Mouse (Mus musculus) liver, embryonic 12.5 days (tissue): ENCODE measurements around the gene Bola1. TPM values are rescaled to one million over a fixed set of nuclear protein-coding genes. Genes with fewer than 3 reads are reported as not detected.
"Not testable (repeated sequence)": the region's sequence is repeated elsewhere in the genome, so short reads cannot be mapped to it uniquely, and the experiment has no call there.

ENCODE experiments used
- ATAC-seq: fragments of 200-750 bp; cut with Nextera tagmentation; 2 replicates; pipeline ENCODE4 v1.8.0; 2017; ENCODE audit warnings: moderate number of reproducible peaks, mild to moderate bottlenecking, moderate library complexity
- H3K27ac ChIP-seq: fragments of 300-500 bp; sonication (generic); 2 replicates; pipeline ENCODE4 v1.5.1; 2016; ENCODE audit warnings: mild to moderate bottlenecking
- H3K27me3 ChIP-seq: fragments of 300-500 bp; sonication (generic); replicated peaks from 2 replicates; pipeline ENCODE4 v1.6.1; 2016; ENCODE audit warnings: mild to moderate bottlenecking, moderate library complexity
- H3K36me3 ChIP-seq: fragments of 300-500 bp; sonication (generic); 2 replicates; pipeline ENCODE4 v1.6.1; 2016; ENCODE audit warnings: mild to moderate bottlenecking, moderate library complexity
- H3K4me1 ChIP-seq: fragments of 300-500 bp; sonication (generic); 2 replicates; pipeline ENCODE4 v1.6.1; 2016
- H3K4me2 ChIP-seq: fragments of 300-500 bp; sonication (generic); 2 replicates; pipeline ENCODE4 v1.6.1; 2016; ENCODE audit warnings: mild to moderate bottlenecking, moderate library complexity
- H3K4me3 ChIP-seq: fragments of 300-500 bp; sonication (generic); 2 replicates; pipeline ENCODE4 v1.5.1; 2016; ENCODE audit warnings: mild to moderate bottlenecking, moderate library complexity
- H3K9ac ChIP-seq: fragments of 300-500 bp; sonication (generic); 2 replicates; pipeline ENCODE4 v1.6.1; 2016; ENCODE audit warnings: mild to moderate bottlenecking, moderate library complexity
- H3K9me3 ChIP-seq: fragments of 300-500 bp; sonication (generic); replicated peaks from 2 replicates; pipeline ENCODE4 v1.6.1; 2016; ENCODE audit warnings: mild to moderate bottlenecking, moderate library complexity
- WGBS: fragments of 180-500 bp; shearing (Covaris S2); methylation state at CpG from one replicate; pipeline ENCODE4 v1.1.7; 2016; ENCODE audit not compliant: insufficient replicate concordance; 5-methylcytosine and 5-hydroxymethylcytosine counted together
- polyA plus RNA-seq: library from polyadenylated mRNA; unstranded; fragments of >200 nt; fragmentation: Nextera tagmentation; extraction: Ambion mirVana; gene quantifications from 2 replicates; pipeline ENCODE4 v1.2.1, GENCODE M21; 2016

The Bola1 gene
- polyA plus RNA-seq, 1 experiment from 2014 or later: 57.4 TPM

- Histone ChIP-seq H3K9ac (peak overlapping the region; percentile 24; the same call in 1 of the 2 replicates), H3K27me3 (peaks cover 40% of the 10 kb centered on the region), H3K9me3 (no peaks in the 10 kb centered on the region), H3K4me2 (peak overlapping the region; percentile 76), H3K4me1 (peaks cover 26% of the 10 kb centered on the region), H3K27ac (no peak overlapping the region), H3K4me3 (0 out of 2 replicates have a peak overlapping the region, but pooled peaks have one; percentile 52), H3K36me3 (peaks cover 20% of the 10 kb centered on the region)
- WGBS: 46% methylated on average over 12 of the region's 12 CpGs
- ATAC-seq: no peak
Observed at GRCm38 (mm10) chr3:96181510-96182381, 37.8 kb downstream of the Bola1 start.

- H3K4me3 ChIP-seq: peak within 1 kb of the TSS; percentile 52
- H3K36me3 ChIP-seq: peaks cover 28% of the 10 kb centered on the region
- no peaks in the 10 kb centered on the region for H3K9me3 ChIP-seq
- 3% methylated on average over 15 of the region's 23 CpGs for WGBS
- H3K27ac ChIP-seq: no peak within 1 kb of the TSS
- peaks cover 40% of the 10 kb centered on the region for H3K27me3 ChIP-seq
- no peak for ATAC-seq
- peak within 1 kb of the TSS; percentile 61 for H3K9ac ChIP-seq
- H3K4me1 ChIP-seq: peaks cover 33% of the 10 kb centered on the region
- peak within 1 kb of the TSS; percentile 76 for H3K4me2 ChIP-seq
Observed at GRCm38 (mm10) chr3:96180727-96181477, 38.6 kb downstream of the Bola1 start, which contains the start of gene Sv2a. Gene Sv2a, plus strand, starts transcription at chr3:96181151.

DNA sequence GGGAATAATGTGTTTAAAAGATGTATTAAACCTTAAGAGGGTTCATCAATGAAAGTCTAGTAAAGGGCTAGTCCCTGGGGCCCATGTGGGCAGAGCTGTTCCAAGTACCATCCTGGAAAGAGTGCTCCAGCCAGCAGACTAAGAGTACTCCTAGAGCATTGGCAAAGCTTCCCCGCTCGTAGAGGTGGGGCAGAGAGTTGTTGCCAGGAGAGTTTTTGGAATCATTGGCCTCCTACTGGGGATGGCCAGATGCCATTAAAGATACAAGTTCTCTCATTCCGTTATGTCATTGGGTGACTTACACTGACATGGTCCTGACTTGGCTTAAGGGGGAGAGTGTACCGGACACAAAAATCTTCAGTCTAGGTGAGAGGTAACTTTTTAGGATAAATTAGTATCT lies 40.0 kb downstream of the Bola1 start:
- no peak overlapping the region for H3K27ac ChIP-seq
- ATAC-seq: no peak
- H3K27me3 ChIP-seq: peaks cover 28% of the 10 kb centered on the region
- peaks cover 42% of the 10 kb centered on the region for H3K36me3 ChIP-seq
- H3K9ac ChIP-seq: no peak overlapping the region
- WGBS: 74% methylated on average over 4 of the region's 4 CpGs
- no peaks in the 10 kb centered on the region for H3K9me3 ChIP-seq
- H3K4me3 ChIP-seq: no peak overlapping the region
- no peak overlapping the region for H3K4me2 ChIP-seq
- H3K4me1 ChIP-seq: peaks cover 42% of the 10 kb centered on the region

DNA sequence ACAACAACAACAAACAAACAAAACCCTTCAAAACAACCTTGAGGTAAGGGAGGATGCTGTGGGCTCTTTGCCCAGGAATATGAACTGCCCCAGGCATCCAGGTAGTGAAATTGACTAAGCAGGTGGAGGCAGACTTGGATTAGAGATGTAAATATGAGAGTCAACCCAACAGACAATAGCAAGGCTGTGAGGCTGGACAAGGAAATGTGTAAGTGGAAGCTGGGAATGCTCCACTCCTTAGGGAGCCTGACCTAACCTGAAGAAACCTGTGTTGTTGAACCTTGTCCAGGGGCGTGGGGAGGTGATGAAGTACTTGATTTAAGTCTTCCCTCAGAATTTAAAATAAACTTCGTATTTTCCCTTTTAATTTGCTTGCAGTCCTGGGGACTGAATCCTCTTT lies 40.6 kb downstream of the Bola1 start:
- Histone ChIP-seq H3K36me3 (peaks cover 48% of the 10 kb centered on the region), H3K9me3 (no peaks in the 10 kb centered on the region), H3K4me1 (peaks cover 48% of the 10 kb centered on the region), H3K9ac (no peak overlapping the region), H3K4me3 (no peak overlapping the region), H3K27ac (no peak overlapping the region), H3K27me3 (peaks cover 28% of the 10 kb centered on the region), H3K4me2 (no peak overlapping the region)
- ATAC-seq: no peak
- WGBS: 72% methylated on average over 2 of the region's 2 CpGs

GRCm38 (mm10) chr3:96178427-96178826 lies 41.1 kb downstream of the Bola1 start:
- H3K4me3 ChIP-seq: no peak overlapping the region
- H3K27ac ChIP-seq: no peak overlapping the region
- peaks cover 53% of the 10 kb centered on the region for H3K4me1 ChIP-seq
- ATAC-seq: no peak
- no peaks in the 10 kb centered on the region for H3K9me3 ChIP-seq
- no peak overlapping the region for H3K4me2 ChIP-seq
- no peak overlapping the region for H3K9ac ChIP-seq
- peaks cover 53% of the 10 kb centered on the region for H3K36me3 ChIP-seq
- WGBS: 76% methylated on average over 4 of the region's 4 CpGs
- peaks cover 28% of the 10 kb centered on the region for H3K27me3 ChIP-seq

GRCm38 (mm10) chr3:96175251-96175650 lies 44.3 kb downstream of the Bola1 start:
- no peaks in the 10 kb centered on the region for H3K9me3 ChIP-seq
- peaks cover 46% of the 10 kb centered on the region for H3K4me1 ChIP-seq
- peak overlapping the region; percentile 91; the same call in 1 of the 2 replicates for H3K4me2 ChIP-seq
- WGBS: 86% methylated on average over 6 of the region's 6 CpGs
- no peak for ATAC-seq
- no peak overlapping the region for H3K9ac ChIP-seq
- no peak overlapping the region for H3K27ac ChIP-seq
- peaks cover 58% of the 10 kb centered on the region for H3K36me3 ChIP-seq
- no peak overlapping the region for H3K4me3 ChIP-seq
- 0 out of 2 replicates have a peak, but pooled peaks cover under 1% of the 10 kb centered on the region for H3K27me3 ChIP-seq

GRCm38 (mm10) chr3:96174042-96174441 lies 45.5 kb downstream of the Bola1 start:
- H3K9me3 ChIP-seq, H3K27me3 ChIP-seq, ATAC-seq: not testable (repeated sequence)
- Histone ChIP-seq H3K4me1 (peaks cover 44% of the 10 kb centered on the region), H3K4me3 (peak overlapping the region; percentile 83), H3K9ac (peak overlapping the region; percentile 93), H3K4me2 (peak overlapping the region; percentile 91), H3K36me3 (peaks cover 65% of the 10 kb centered on the region), H3K27ac (0 out of 2 replicates have a peak overlapping the region, but pooled peaks have one; percentile 14)
- 84% methylated on average over 4 of the region's 4 CpGs for WGBS

- ATAC-seq: no peak
- H3K4me2 ChIP-seq: peak overlapping the region; percentile 91
- WGBS: 20% methylated on average over 7 of the region's 7 CpGs
- peaks cover 58% of the 10 kb centered on the region for H3K36me3 ChIP-seq
- peak overlapping the region; percentile 83 for H3K4me3 ChIP-seq
- H3K9me3 ChIP-seq: no peaks in the 10 kb centered on the region
- H3K27me3 ChIP-seq: no peaks in the 10 kb centered on the region
- H3K9ac ChIP-seq: peak overlapping the region; percentile 93
- peaks cover 44% of the 10 kb centered on the region for H3K4me1 ChIP-seq
- H3K27ac ChIP-seq: peak overlapping the region; percentile 95
Observed at GRCm38 (mm10) chr3:96173185-96173584, 46.3 kb downstream of the Bola1 start.

GRCm38 (mm10) chr3:96172197-96173178 lies 47.0 kb downstream of the Bola1 start, which contains the start of gene Sf3b4:
Gene Sf3b4, plus strand, starts transcription at chr3:96172332.
- peaks cover 44% of the 10 kb centered on the region for H3K4me1 ChIP-seq

GRCm38 (mm10) chr3:96171583-96172196 lies 47.8 kb downstream of the Bola1 start:
- ATAC-seq: peak; percentile 22
- Histone ChIP-seq H3K27ac (peak overlapping the region; percentile 95), H3K9ac (peak overlapping the region; percentile 93), H3K4me1 (peaks cover 44% of the 10 kb centered on the region), H3K36me3 (peaks cover 45% of the 10 kb centered on the region), H3K27me3 (no peaks in the 10 kb centered on the region), H3K4me2 (peak overlapping the region; percentile 91), H3K9me3 (no peaks in the 10 kb centered on the region), H3K4me3 (peak overlapping the region; percentile 83)
- WGBS: 16% methylated on average over 18 of the region's 18 CpGs

More at GRCm38 (mm10) chr3:96172197-96173178, 47.0 kb downstream of the Bola1 start, which contains the start of gene Sf3b4:
- H3K4me2 ChIP-seq: peak within 1 kb of the TSS; percentile 91
- under 1% methylated on average over 58 of the region's 58 CpGs for WGBS
- no peaks in the 10 kb centered on the region for H3K27me3 ChIP-seq
- peak within 1 kb of the TSS; percentile 83 for H3K4me3 ChIP-seq
- no peaks in the 10 kb centered on the region for H3K9me3 ChIP-seq
- peaks cover 51% of the 10 kb centered on the region for H3K36me3 ChIP-seq
- peak within 1 kb of the TSS; percentile 93 for H3K9ac ChIP-seq
- peak within 1 kb of the TSS; percentile 95 for H3K27ac ChIP-seq
- ATAC-seq: peak; percentile 93
